Mouse (Mus musculus): ENCODE measurements around the gene Gm11639. TPM values are rescaled to one million over a fixed set of nuclear protein-coding genes. Genes with fewer than 3 reads are reported as not detected.
"Not testable (repeated sequence)": the region's sequence is repeated elsewhere in the genome, so short reads cannot be mapped to it uniquely, and the experiment has no call there.

Gm11639 gene
- total RNA-seq, 2 experiments from 2014 or later, result 0.03 TPM; not detected in 1

DNA sequence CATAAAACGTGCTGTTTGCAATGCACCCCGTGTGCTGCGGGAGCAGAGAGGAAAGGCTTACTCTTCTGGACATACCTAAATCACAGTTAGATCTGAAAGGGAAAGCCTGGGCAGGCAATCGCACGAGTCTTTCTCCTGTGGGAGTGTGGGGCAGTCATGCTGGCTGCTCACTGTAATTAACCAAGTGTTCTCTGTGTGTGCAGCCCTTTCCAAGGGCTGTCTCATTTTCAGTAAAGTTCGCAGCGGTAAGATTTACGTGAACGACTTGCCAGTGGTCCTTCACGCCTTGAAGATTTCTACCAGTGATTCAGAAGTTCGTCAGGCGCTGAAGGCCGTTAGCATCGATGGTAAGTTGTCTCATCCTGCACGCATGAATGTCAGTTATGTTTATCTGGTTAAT lies 18.6 kb downstream of the Gm11639 start:
- no peak for DNase-seq

GRCm38 (mm10) chr11:104707084-104707483 lies 21.6 kb downstream of the Gm11639 start:
- DNase-seq, result no peak

DNA sequence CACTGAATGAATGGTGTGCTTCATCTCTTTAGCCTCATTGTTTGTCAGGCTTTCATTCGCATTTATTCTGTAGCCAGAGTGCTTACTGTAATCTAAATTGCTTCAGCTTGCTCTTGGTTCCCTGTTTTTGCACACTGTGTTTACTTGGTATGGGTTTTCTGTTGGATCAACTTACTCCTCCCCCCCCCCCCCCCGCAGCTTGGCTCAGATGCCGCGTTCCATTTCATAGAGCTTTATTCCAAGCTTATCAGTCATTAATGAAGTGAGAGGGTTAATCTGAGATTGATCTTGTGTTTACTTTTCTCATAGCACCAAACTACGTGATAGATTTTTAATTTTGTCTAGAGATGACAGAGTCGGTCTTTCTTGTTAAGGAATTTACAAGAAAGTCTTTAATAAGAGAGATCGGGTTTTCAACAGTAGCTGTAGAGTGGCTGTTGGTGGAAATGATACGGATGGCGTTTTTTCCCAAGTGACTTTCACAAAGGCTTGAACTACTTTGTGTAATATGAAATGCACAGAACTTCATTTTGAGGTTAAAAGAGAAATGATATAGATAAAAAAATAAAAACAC lies 59.6 kb downstream of the Gm11639 start:
- no peak for DNase-seq

DNA sequence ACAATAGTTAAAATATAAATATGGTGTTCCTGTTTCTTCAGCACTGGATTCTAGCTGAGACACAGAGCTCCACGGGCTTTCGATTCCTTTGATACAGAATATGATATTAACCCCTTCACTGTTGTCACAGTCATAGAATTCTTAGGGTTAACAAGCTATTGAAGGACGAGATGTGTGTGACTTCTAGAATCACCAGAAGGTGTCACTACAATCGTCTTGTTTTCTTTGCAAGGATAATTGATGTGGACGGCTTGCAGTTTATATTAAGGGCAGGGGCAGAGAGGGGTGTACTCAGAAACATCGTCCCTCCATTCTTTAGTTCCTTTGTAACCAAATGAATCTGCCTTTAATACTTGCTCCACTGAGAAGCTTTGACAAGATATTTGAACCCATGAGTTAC lies 80.3 kb downstream of the Gm11639 start:
- DNase-seq, result no peak

DNA sequence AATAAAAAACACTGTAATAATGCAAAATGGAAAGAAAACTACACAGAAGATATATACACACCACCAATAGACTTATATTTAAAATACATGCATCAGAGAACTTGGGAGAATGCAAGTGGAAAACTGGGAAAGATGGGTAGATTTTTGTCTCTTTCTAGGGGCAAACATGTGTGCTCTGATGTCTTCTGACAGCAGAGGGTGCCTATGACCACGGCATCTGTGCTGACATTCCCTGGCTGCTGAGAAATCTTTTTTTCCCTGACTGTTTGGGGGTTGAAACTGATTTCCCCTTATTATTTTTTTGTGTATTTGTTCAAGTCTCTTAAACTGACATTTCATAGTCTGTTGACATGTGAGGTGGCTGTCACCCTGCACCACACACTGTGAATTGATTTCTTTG lies 81.6 kb downstream of the Gm11639 start:
- no peak for DNase-seq

- DNase-seq, result no peak
Observed at GRCm38 (mm10) chr11:104768072-104768471, 82.6 kb downstream of the Gm11639 start.

- DNase-seq, result no peak
Observed at GRCm38 (mm10) chr11:104778796-104779195, 93.3 kb downstream of the Gm11639 start.

GRCm38 (mm10) chr11:104944723-104945122 lies 259.2 kb downstream of the Gm11639 start:
- DNase-seq, result no peak

DNA sequence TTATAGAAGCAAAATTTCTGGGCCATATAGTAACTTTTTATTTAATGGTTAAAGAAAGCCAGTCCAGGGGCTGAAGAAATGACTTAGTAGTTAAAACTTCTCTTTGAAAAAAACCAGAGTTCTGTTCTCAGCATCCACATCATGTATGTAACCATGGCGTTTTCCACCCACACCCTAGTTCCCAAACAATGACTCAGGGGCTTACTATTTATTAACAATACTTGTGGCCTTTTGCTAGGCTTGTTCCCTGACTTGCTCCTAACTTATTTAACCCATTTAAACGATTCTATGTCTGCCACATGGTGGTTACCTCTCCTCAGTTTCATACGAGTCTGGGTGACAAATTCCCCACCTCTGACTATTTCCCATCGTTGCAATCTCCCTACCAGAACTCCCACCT lies 266.8 kb downstream of the Gm11639 start:
- no peak for DNase-seq

DNA sequence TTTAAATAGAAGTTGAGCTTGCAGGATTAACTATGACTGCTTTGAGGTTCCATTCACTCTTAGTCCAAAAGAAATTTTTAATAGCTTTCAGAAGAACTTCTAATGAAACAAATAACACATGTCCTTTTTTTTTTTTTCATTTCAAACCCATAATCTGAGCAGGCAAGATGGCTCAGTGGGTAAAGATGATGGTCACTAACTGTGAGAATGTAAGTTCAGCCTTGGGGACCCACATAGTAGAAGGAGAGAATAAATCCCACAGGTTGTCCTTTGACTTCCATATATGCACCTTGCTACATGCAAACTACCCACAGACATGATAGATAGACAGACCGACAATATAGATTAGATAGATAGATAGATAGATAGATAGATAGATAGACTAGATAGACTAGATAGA lies 282.4 kb downstream of the Gm11639 start:
- DNase-seq, result no peak

DNA sequence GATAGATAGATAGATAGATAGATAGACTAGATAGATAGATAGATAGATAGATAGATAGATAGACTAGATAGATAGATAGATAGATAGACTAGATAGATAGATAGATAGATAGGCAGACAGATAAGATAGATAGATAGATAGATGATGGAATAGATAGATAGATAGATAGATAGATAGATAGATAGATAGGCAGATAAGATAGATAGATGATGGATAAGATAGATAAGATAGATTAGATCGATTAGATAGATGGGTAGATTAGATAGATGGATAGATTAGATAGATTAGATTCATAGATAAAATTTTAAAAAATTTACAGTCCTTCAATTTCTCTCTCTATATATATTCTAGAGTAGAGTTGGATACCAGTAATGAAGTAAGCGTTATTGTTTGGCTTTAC lies 282.9 kb downstream of the Gm11639 start:
- DNase-seq, result no peak

- no peak for DNase-seq
Observed at GRCm38 (mm10) chr11:104971322-104971721, 285.8 kb downstream of the Gm11639 start.

- DNase-seq, result no peak
Observed at GRCm38 (mm10) chr11:104972480-104972879, 287.0 kb downstream of the Gm11639 start.

DNA sequence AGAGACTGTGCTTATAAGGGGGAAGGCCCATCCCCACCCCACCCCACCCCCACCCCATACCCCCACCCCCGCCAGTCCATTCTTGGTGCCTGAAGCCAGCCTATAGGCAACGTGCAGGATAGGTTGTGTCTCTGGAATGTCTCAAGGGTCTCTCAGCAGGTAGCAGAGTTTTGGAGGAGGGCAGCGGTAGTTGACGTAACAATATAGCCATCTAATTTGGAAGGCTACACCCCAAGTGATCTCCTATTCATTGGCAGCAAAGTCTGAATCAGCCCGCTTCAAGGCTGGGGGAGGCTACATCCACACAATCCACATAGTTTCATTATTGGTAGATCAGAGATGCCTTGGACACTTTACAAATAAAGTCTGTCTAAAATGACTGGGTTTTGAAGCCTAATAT lies 292.5 kb downstream of the Gm11639 start:
- no peak for DNase-seq

- no peak for DNase-seq
Observed at GRCm38 (mm10) chr11:104981342-104982055, 296.0 kb downstream of the Gm11639 start.

- DNase-seq, result no peak
Observed at GRCm38 (mm10) chr11:105009232-105009631, 323.7 kb downstream of the Gm11639 start.

DNA sequence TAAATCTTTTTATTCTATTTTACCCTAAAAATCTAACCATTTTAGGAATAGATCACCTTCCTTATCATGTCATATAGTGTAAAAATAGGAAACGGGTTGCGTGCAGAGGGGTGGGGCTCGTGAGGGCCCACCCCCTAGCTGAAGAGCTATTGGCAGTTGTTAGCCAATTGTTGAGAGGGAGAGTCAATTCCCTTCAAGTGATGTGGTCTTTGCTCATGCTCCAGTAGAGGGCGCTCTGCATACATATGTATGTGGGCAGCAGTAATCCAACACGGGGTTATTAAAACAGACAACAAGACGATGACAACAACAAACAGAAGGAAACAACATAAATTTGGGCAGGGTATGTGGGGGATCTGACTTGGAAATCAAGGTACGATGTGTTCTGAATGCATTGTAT lies 335.6 kb downstream of the Gm11639 start:
- no peak for DNase-seq

- DNase-seq, result no peak
Observed at GRCm38 (mm10) chr11:105028744-105029348, 343.3 kb downstream of the Gm11639 start.

- DNase-seq, result no peak
Observed at GRCm38 (mm10) chr11:105029525-105029924, 344.0 kb downstream of the Gm11639 start.

GRCm38 (mm10) chr11:105030229-105030628 lies 344.7 kb downstream of the Gm11639 start:
- DNase-seq, result no peak

GRCm38 (mm10) chr11:105031103-105031502 lies 345.6 kb downstream of the Gm11639 start:
- DNase-seq, result no peak

DNA sequence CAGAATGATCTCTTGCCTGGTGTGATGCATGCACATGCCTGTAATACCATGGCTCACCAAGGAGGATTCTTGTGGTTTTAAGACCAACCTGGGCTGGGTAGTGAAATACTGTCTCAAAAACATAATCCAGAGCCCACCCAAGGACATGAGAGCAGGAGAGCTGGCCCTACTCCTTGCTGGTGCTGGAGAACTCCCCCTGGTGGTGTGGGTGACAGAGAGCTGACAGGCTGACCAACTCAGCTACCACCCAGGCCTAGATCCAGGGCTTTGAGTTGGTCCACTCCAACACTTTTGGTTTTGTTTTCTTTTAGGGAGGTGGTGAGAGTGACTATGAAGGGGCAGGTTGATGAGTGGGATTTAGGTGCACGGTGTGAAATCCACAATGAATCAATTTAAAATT lies 349.6 kb downstream of the Gm11639 start:
- no peak for DNase-seq

GRCm38 (mm10) chr11:105063292-105063691 lies 377.8 kb downstream of the Gm11639 start, which contains the start of gene Efcab3:
Gene Efcab3 (plus strand): TSS chr11:105063592.
- DNase-seq, result no peak

- DNase-seq, result not testable (repeated sequence)
Observed at GRCm38 (mm10) chr11:105112448-105112847, 426.9 kb downstream of the Gm11639 start.

Measured in gastrocnemius, postnatal 25 days (tissue).